Mouse (Mus musculus) monocyte, adult 2 months (primary cell): ENCODE results near the gene Wdr95.

ENCODE experiments used
- DNase-seq, 2 experiments: peaks; one replicate each; pipeline ENCODE4 v3.0.0; 2022; ENCODE audit warnings: low spot score in 2 of 2, low read depth in 1 of 2

The Wdr95 gene

DNA sequence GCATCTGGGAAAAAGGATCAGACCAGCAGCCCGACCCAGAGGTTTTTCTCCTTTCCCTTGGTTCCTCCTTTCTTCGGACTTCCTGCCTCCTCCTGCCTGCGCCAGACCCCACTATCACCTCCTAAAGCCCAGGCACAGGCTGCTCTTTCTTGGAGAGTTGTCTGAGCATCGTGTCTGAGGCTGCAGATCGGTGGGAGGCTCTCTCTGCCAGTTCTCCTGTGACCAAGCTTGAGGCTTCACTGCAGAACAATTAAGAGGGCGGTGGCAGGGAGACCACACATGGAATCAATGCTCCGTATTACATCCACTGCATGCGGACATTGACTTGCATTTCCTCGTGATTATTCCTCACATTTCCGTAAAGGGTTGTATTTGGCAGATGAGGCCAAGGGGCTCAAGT lies 49.0 kb downstream of the Wdr95 start:
- no peak for DNase-seq

DNA sequence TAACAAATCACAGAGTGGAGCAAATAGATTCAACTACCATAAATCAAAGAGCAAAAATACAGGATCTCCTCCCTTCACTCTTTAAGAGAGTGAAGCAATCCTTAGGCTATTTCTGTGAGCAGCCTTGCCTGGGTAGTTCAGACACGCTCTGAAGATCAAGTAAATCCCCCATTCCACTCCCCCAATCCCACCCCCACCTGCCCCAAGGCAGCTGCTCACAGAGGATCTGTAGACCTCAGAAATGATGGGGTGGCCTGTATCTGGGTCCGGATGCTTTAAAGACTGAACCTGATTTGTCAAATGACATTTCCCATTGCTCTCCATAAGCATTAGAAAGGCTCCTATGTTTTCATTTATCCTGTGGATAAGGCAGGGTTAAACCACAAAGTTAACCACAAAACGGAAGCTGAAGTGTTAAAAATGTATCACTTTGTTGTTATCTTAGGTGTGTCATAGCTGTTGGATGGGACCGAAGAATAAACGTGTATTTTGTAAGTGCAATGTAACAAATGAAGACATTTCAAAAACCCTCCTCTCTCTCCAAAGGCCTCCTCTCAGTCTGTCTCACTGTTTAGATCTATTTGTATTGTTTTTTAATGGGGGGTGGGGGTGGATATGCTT lies 54.3 kb downstream of the Wdr95 start:
- DNase-seq, result no peak

DNA sequence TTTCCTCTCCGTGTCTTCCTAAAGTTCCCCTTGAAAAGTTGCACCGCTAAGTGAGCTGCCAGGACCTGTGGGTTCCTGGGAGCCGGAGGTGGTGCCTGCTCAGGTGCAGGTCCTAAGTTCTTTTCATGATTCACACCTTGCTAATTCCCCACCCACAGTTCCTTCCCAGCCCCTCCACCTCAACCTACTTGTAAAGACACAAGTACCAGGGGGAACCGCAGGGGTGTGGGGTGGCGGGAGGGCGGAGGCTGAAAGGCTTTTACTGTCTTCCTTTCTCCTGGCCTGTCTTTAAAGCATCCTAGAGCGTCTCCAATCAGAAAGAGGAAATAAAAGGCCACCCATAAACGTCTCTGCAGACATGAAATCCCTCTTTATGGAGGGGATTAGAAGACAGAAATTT lies 55.0 kb downstream of the Wdr95 start:
- DNase-seq, result no peak

DNA sequence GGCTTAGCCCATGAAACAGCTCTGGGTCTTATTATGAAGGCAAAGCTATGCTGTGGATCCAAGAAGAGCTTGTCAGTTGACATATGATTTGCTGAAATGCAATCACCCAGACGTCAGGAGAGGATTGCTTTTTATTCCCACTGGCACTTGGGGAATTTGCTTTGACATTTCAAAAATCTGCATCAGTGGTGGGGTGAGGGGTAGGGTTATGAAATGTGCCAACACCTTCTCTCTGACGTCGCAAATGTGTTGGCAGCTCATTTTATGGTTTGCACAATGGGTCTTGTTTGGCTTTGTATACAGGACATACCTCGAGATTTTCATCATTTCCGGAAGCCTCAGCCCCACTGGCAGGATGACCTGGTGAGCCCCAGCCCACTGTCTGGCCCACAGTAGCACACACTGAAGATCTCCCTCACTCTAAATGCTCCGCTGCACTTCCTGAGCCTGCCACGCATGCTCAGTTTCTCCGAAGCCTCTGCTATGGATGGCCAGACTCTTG lies 55.7 kb downstream of the Wdr95 start:
- no peak for DNase-seq

DNA sequence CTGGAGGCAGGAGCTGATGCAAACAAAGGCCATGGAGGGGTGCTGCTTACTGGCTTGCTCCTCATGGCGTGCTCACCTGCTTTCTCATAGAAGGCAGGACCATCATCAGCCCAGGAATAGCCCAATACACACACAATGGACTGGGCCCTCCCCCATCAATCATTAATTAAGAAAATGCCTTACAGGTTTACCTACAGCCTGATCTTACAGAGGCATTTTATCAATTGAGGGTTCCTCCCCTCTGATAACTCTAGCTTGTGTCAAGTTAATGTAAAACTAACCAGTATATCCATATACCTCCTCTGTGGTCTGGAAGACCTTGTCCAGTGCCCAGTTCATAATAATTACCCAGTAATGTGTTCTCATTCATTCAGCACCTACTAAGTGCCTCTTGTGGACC lies 56.8 kb downstream of the Wdr95 start:
- no peak for DNase-seq

DNA sequence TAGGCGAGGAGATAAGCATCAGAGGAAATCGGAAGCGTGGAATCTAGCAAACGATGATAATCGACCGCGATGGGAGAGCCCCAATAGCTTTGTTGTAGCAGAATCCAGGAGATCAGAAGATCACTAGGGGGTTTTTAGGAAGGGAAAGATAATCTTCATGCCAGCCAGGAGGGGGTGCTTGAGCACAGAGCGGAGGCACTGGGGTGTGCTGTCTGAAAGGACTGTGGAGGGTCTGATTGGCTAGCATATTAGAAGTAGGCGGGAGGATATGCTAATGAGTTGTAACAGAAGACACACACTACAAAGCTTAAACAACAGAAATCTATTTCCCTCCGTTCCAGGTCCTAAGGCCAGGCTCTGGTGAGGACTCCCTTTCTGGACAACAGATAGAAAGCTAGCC lies 57.4 kb downstream of the Wdr95 start:
- no peak for DNase-seq

DNA sequence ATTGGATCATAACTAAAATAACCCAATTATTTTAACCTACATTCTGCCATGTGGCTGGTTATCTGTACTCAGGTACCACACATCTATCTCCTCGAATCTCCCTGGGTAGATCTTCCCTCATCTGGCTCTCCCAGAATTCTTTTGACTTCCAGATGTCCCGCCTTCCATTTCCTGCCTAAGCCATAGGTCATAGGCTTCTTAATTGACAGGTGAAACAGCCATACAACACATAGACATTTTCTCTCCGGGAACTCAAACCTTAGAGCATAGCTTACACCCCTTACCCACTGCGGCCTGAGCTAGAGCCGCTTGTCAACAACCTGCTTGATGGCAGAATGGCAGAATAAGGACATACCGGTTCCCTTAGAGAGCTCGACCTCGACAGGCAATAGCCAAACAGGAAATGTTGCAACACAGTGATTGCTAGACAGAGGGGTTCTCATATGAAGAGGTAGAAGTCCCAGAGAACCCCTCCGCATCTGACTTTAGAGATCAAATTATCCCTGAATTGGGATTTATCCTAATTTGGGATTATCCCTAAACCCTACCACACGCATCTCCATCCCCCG lies 58.9 kb downstream of the Wdr95 start:
- DNase-seq, result no peak

DNA sequence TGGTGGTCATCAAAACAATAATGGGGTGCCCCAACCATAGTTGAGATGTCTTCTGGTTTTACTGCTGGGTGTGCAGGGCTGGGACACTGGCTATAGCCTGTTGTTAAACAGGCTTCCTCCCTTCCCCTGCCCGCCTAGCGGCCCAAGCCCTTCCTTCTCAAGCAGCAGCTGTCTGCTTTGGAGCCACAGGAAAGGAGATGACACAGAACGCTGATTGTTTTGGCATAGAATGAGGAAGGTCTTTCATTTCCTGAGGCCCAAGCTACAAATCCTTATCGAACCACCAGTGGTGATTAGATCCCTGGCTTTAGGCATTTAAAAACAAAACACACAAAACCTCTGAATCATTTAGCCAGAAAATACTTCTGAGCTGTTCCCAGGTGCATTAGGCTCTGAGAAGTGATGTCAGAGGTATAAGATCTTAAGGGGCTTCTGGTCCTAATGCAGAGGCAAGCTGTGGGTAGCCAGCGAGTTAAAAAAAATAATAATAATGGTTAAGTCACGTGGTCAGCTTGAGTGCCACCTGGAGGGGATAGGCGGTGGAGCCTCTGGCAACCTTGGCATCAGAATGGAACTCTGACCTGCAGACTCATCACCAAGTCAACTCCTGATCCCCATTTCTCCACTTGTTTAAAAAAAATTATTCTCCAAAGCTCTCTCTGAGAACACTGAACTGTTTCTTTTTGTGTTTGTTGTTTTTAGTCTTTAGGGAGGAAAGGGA lies 60.5 kb downstream of the Wdr95 start:
- DNase-seq, result no peak

DNA sequence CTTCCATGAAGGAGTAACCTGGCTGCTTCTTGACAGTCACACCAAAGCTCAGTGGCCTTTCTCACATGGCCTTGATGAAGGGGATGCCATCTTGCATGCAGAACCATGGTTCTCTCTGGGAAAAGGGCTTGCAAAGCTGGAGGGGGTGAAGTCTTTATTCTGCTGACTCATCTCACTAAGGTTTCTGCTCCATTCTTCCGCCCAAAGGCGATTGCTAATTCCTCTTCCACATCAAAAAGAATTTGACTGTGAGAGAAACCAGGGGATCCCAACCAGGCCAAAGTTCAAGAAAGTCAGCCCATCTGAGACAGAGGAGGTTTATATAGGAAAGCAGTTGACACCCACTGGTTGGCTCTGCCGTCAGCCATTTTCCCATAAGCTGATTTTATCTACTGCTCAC lies 61.5 kb downstream of the Wdr95 start:
- no peak for DNase-seq

DNA sequence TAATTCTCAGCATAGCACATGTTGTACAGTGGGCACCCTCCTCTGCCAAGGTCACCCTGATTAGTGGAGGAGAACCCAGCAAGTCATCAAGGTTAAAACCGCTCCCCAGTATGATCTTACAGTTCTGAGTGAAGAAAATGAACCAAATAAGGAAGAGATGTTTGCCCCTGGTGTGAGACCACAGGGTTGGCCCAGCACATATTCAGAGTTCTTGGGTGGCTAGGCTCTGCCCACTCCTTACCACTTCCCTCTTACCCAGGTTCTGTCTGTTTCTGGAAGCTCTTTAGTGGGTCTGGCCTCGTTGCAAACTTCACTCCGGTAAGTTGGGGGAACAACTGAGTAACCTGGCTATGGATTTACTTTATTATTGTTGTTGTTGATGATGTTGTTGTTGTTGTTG lies 65.7 kb downstream of the Wdr95 start:
- DNase-seq, result no peak

DNA sequence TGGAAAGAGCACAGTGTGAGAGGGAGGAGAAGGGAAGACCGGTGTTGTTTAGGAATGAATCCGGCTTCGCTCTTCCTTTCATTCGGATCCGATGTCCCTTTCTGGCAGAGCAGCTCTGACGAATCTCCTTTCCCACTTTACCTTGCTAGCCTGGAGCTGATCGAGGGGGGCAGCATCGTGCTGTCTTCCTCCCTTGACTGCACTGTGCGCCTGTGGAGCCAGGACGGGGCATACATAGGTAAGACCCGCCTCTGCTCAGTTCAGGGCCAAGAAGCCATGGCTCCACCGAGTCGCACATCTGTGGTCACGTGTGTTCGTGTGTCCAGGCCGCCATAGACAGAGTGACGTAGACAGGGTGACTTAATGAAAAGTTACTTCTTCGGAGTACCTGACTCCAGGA lies 68.9 kb downstream of the Wdr95 start:
- no peak for DNase-seq

DNA sequence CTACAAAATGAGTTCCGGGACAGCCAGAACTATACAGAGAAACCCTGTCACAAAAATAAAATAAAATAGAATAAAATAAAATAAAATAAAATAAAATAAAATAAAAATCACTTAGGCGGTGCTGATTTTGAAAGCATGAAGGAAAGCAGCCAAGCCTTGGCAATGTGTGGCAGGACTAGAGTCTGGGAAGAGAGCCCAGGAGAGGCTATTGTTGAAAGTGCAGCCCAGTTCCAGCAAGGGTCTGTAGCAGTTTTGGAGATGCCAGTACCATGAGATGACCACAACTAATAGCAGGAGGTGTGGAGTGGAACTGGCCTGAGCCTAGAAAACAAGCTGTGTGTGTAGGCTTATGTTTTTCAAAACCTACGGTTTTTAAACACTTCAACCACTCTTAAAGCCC lies 73.5 kb downstream of the Wdr95 start:
- DNase-seq, result no peak

DNA sequence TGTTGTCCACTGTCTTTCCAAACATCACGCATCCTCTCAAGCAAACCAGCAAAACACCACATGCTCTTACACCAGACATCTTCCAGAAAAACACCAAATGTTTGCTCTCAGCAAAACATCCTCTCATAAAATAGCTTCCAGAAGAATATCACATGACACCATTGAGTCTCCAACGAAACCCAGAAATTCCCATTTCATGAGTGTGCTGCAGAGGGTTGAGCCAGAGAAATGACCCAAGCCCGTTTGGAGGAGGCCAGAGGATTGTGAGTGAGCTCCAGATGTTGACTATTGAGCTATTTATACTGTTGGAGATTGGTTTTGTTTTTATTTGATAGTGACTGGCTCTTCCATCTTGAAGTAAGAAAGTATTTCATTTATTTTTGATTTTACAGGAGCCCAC lies 74.8 kb downstream of the Wdr95 start:
- DNase-seq, result no peak

DNA sequence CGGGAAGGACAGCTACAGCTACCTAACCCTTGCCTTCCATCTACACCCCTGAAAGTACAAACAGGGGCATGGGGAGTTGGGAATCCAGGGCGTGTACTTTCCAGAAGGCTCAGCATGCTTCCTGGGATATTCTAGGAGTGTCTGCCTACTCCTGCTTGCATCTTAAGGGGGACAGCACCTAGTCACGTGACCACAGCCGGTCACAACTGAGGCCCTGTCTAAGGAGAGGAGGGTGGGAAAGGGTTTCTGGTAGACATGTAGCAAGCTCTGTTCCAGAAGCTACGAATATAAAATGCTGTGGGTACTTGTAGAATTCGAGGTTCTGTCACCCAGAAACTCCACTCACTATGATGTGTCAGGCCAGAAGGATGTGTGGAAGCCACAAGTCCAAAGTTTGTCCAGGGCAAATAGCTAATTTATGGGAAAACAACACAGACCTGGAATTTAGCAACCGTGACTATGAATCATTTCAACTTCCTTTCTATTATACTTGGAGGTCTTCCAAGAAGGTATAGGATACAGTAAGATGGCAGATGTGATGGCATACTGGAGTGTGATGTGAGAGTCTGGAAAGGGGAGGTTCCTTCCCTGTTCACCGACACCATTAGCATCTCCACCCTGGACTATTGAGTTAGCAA lies 78.7 kb downstream of the Wdr95 start:
- no peak for DNase-seq

DNA sequence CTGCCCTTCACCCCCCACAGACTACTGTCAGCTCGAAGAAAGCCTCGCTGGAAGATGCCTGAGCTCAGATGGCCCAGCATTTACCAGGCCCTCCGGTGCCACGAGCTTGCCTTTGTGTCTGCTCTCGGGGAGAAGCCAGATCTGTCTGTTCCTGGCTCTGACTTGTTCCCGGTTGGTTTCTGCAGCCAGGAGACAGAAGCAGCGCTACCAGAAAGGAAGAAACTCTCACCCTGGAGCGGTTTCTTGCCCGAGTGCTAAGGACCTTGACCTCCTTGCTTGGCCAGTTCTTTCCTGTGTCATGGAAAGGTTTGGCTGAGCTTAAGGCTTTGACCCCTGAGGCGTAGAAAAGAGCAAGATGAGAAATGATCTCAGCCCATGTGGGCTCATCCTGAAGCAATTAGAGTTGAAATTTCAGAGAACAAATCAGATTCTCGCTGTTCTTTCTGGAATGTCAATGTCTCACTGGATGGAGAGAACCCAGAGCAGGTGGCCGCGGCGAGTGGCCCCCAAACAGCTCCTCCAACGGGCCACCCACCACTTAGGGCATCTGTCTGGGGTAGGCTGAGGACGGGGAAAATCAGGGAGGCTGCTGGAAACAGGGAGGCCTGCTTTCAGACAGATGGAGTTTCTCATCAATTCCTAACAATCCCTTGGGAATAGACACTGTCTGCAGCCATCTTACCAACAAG lies 83.1 kb downstream of the Wdr95 start:
- no peak for DNase-seq

DNA sequence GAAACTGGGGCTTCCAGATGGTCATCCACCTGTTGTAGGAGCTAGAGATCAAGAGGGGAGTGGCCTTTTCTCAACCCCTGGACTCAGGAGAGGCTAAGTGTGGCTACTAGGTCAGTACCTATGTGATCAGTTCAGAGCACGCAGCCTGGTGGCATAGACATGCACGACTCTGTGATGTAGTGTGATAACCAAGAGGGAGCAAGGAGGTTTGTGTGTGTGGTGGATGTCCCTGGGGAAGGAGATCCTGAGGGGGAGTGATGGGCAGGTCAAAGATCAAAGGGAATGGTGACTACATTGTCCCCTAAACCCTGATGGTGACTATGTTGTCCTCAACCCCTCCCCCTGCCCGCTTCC lies 83.7 kb downstream of the Wdr95 start:
- DNase-seq, result no peak

DNA sequence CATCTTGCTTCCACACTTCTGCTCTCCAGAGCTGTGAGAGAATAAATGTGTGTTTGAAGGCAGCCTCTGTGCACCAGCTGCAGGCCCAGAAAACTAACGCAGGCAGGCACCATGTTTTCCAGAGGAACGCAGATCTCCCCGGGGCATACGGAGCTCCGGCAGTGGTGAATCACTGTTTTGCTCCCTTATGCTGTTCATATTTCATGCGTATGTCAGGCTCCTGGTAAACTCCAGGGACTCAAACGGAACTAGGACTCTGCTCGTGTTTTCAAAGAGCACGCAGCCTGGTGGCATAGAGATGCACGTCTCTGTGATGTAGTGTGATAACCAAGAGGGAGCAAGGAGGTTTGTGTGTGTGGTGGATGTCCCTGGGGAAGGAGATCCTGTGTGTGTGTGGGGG lies 84.3 kb downstream of the Wdr95 start:
- no peak for DNase-seq

DNA sequence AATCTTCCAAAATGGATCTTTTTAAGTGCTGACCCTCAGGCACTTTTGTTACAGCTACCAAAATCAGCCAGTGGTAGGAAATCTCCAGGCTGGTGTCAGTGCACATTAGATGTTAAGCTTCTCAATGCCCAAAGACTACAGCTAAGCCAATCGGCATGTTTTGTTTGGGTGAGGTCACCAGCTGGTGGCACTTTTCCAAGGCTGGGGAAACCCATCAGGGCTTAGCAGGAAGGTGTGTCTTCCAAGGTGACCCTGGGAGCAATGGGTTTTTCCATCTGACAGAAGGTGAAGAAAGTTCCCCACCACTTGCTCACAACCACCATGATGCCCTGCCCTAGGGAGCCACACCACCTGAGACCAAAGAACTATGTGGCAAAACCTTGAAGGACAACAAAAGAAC lies 87.7 kb downstream of the Wdr95 start:
- DNase-seq, result no peak

DNA sequence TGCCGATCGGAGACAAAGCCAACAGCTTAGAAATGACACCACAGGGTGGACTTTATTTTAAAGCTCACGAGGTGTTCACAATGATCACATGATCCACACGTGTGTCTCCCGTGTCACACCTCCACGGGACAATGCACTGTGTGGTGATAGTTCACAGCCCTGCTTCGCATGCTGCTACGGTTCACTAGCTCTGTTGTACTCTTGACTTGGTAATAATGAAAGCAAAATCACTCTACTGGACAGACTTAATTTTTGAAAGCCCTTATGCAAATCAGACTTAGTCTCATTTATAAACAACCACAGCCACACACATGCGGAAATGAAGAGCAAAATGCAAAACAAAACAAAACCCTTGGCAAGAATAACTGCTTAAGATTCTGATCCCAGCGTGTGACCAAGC lies 88.3 kb downstream of the Wdr95 start:
- DNase-seq, result no peak

DNA sequence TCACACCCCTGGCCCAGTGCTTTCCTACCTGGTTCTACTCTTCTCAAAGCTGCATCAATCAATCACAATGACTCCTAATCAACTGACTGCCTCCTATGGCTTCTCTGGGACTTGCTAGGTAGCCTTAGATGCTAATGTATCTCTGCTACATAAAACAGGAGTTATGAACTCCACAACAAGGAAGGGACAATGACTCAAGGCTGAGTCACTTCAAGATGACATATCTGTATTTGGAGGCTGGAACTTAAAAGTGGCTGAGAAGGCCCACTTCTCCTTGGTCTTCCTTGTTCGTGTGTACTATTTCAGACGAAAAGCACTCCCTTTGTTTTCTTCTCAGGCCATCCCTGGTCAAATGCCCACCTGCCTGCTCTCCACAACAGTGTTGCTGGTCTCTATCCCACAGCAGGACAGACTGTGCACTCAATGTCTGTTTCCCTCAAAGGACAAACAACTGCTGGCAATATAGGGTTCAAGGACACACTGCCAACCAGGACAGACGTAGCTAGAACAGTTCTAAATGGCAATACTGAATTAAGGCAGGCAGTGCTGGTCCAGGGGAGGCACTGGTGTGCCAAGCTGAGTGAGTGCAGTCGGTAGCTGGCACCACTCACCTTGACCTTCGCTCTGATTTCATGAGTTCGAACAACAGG lies 89.4 kb downstream of the Wdr95 start:
- no peak for DNase-seq

DNA sequence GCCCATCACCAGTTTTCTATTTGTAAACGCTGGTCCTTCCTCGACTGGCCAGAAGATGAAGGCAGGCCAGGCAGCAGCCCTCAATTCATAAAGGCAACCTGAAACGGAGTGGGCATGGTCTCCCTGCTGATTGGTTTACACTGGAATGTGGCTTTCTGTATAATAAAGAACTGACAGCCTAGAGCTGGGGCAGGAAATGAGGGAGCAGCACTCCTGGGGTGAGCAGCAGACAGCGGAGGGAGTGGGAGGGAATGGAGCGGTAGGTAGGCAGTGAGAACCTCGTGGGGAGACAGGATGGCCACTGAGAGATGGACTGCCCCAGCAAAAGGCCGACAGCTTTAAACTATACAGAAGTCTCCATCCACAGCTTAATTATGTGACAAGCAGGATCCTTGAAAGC lies 93.7 kb downstream of the Wdr95 start:
- no peak for DNase-seq
